ENCODE assay signal across 11 mouse cellular contexts in the genomic region with DNA sequence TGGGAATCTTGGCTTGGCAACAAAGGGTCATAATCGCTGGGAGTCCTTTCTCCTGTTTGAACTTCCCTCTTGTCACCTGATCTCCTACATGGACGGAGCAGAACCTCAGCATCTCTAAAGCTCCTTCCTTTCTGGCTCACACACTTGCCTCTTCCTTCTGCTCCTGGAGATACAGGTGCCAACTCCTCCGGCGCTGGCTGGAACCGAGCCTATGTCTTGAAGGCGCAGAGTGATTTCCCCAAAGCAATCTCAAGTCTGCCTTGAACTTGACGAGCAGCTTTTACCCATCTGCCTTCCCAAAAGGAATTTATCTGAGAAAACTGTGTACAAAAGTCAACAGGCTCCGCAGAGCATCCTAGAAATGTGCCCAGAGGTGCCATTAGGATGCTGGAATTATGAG.
"Had no signal": no experiment of that assay in that cellular context is flagged by ENCODE, and none has a peak within 500 bp of the region (broad histone marks: within the 10 kb centered on the region; RNA-seq: fewer than 3 reads in every experiment).

No protein-coding gene starts in this region.

- DNase-seq: kidney, adult 11 months; kidney, postnatal 14 days; lung, postnatal 14 days; right cerebral cortex, postnatal 4 days; spleen, adult 18-20 months; thymus, adult 18-20 months; thymus, postnatal 14 days had no signal

- H3K36me3 ChIP-seq: limb, embryonic 15.5 days; liver, embryonic 12.5 days; lung, embryonic 15.5 days had no signal

- H3K9ac ChIP-seq: limb, embryonic 15.5 days; liver, embryonic 12.5 days; lung, embryonic 15.5 days had no signal

- H3K4me1 ChIP-seq: limb, embryonic 15.5 days; liver, embryonic 12.5 days had no signal

- H3K4me3 ChIP-seq: left cerebral cortex, adult 2 months; limb, embryonic 15.5 days; liver, embryonic 12.5 days; lung, embryonic 15.5 days had no signal

- H3K27me3 ChIP-seq: limb, embryonic 15.5 days; liver, embryonic 12.5 days had no signal

- H3K9me3 ChIP-seq: limb, embryonic 15.5 days; liver, embryonic 12.5 days; lung, embryonic 15.5 days had no signal

- H3K4me2 ChIP-seq: limb, embryonic 15.5 days; liver, embryonic 12.5 days had no signal

- ATAC-seq: liver, embryonic 12.5 days had no signal

- H3K27ac ChIP-seq: left cerebral cortex, adult 2 months; limb, embryonic 15.5 days; liver, embryonic 12.5 days; lung, embryonic 15.5 days had no signal
